Mouse (Mus musculus) bone marrow macrophage, adult 2 months (primary cell): ENCODE results near the gene Cuedc1.

Experiments
- CTCF ChIP-seq: IDR thresholded peaks from 2 replicates; pipeline ENCODE4 v1.5.1; 2012; ENCODE audit warnings: low read depth, mild to moderate bottlenecking, low read length, moderate library complexity
- POLR2A ChIP-seq: IDR thresholded peaks from 2 replicates; pipeline ENCODE4 v1.6.1; 2012; ENCODE audit warnings: mild to moderate bottlenecking, low read depth, low read length, borderline replicate concordance

DNA sequence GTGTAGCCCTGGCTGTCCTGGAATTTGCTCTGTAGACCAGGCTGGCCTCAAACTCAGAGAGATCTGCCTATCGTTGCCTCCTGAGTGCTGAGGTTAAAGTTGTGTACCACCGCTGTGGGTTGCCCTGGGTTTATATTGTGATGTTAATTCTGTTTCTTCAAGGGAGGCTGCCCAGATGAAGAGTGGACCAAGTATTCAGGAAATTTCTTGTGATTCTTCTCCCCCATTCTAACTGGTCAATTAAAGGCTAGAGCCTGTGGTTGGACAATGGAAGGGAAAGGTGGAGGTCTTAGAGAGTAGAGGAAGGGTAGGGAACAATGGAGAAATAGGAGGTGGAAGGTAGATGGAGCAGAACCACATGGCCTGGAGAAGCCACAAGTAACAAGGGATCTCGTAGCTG, 72.7 kb downstream of the Cuedc1 start:
- no peak for TF ChIP-seq POLR2A
- no peak for TF ChIP-seq CTCF
